Mouse (Mus musculus) liver, postnatal 0 days (tissue): ENCODE data around the gene Apba1.

Experiments
- CTCF ChIP-seq: sonication (generic); IDR thresholded peaks from 2 replicates; pipeline ENCODE4 v1.5.1; 2016; ENCODE audit warnings: antibody characterized with exemption, low read depth
- EP300 ChIP-seq: IDR thresholded peaks from 2 replicates; pipeline ENCODE4 v1.6.1; 2016; ENCODE audit warnings: antibody characterized with exemption, low read depth, mild to moderate bottlenecking

- TF ChIP-seq CTCF, result no peak
- no peak for TF ChIP-seq EP300
Measured at GRCm38 (mm10) chr19:23946026-23946685, 187.5 kb downstream of the Apba1 start.
